ENCODE assay signal across 8 mouse cellular contexts in the genomic region with DNA sequence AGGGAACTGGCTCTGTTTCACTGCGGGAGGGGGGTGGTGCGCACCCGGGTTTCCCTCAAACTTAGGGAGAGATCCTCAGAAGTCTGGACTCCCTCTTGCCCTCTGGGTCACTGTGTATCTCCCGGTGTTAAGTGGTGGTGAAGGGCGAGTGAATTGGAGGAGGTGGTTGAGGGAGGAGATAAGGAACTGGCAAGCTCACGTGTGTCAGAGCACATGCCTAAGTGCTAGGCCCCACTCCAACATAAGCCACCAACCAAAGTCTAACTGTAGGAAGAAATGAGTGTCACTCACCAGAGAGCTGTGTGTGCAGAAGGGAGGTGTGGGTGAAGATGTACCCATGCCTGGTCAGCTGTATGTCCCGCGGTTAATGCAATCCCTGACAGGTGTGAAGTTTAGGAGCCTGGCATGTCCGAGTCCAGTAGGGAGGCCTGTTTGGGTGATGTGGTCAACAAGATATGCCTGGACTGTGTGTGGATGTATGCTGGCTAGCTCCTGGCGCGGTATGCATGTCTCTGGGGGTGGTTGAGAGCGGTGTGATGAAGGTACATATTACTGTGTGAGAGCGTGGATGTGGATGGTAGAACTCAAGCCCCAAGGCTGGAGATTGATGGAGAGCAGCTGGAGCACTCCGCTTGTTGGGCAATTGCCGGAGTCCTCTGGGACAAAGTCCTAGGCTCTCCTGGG. TPM values are rescaled to one million over a fixed set of nuclear protein-coding genes. Genes with fewer than 3 reads are reported as not detected.
DNase-seq lines count a peak whose midpoint lies in the region; ATAC-seq and TF ChIP-seq lines count a peak whose summit lies in the region.

No protein-coding gene starts in this region.

- peak; percentile 63 for DNase-seq in A20 (ENCODE audit: low read depth, low spot score)
- no peak for DNase-seq in forebrain, embryonic 14.5 days (ENCODE audit: low spot score)
- DNase-seq in kidney, adult 2 months = peak; percentile 62
- peak; percentile 82 for DNase-seq in lung, postnatal 0 days (ENCODE audit: low spot score)
- peak; percentile 52 for DNase-seq in stomach, postnatal 0 days (ENCODE audit: low spot score)
- no peak for DNase-seq in cerebellum, adult 8-10 months
- DNase-seq in cerebellum, postnatal 4 days (ENCODE audit: low spot score in 2 of 2) = no peak

- peak overlapping the region; percentile 69 for H3K4me2 ChIP-seq in forebrain, embryonic 14.5 days (ENCODE audit: low read length)
- H3K4me2 ChIP-seq in lung, postnatal 0 days (replicated peaks; ENCODE audit: low read depth, low read length) = peak overlapping the region; percentile 83
- peak overlapping the region; percentile 91 for H3K4me2 ChIP-seq in stomach, postnatal 0 days (replicated peaks; ENCODE audit: low read depth)

- TF ChIP-seq EP300 in ES-Bruce4 (IDR thresholded peaks at IDR 0.05; ENCODE audit: insufficient read depth, low read depth, low read length) = no peak
- TF ChIP-seq EP300 in lung, postnatal 0 days (IDR thresholded peaks at IDR 0.05) = peak; percentile 29; the same call in 1 of the 2 replicates
- TF ChIP-seq EP300 in stomach, postnatal 0 days (optimal IDR thresholded peaks at IDR 0.05) = no peak

- peak overlapping the region; percentile 57 for H3K9ac ChIP-seq in ES-Bruce4 (ENCODE audit: low read depth, poor library complexity, severe bottlenecking)
- peak overlapping the region; percentile 73 for H3K9ac ChIP-seq in forebrain, embryonic 14.5 days (ENCODE audit: low read length)
- peak overlapping the region; percentile 80 for H3K9ac ChIP-seq in lung, postnatal 0 days (replicated peaks; ENCODE audit: low read depth)
- peak overlapping the region; percentile 84 for H3K9ac ChIP-seq in stomach, postnatal 0 days (ENCODE audit: low read length)

- peak overlapping the region; percentile 79 for H3K4me3 ChIP-seq in ES-Bruce4 (ENCODE audit: low read depth, low read length)
- H3K4me3 ChIP-seq in forebrain, embryonic 14.5 days (ENCODE audit: low read depth, low read length) = peak overlapping the region; percentile 40
- peak overlapping the region; percentile 98 for H3K4me3 ChIP-seq in kidney, adult 2 months (ENCODE audit: insufficient read depth, low read depth, low read length)
- H3K4me3 ChIP-seq in lung, postnatal 0 days (ENCODE audit: low read depth, low read length) = peak overlapping the region; percentile 71
- H3K4me3 ChIP-seq in stomach, postnatal 0 days (ENCODE audit: low read depth, low read length) = peak overlapping the region; percentile 77

- no peaks in the 10 kb centered on the region for H3K9me3 ChIP-seq in ES-Bruce4 (replicated peaks; ENCODE audit: control insufficient read depth, insufficient read depth, low read length, poor library complexity, severe bottlenecking)
- H3K9me3 ChIP-seq in forebrain, embryonic 14.5 days (replicated peaks; ENCODE audit: control insufficient read depth, low read length) = no peaks in the 10 kb centered on the region
- H3K9me3 ChIP-seq in lung, postnatal 0 days (ENCODE audit: low read length) = no peaks in the 10 kb centered on the region
- no peaks in the 10 kb centered on the region for H3K9me3 ChIP-seq in stomach, postnatal 0 days (ENCODE audit: control insufficient read depth, low read length)

- 58% methylated on average over 15 of the region's 15 CpGs for WGBS in forebrain, embryonic 14.5 days
- 21% methylated on average over 15 of the region's 15 CpGs for WGBS in kidney, adult 2 months
- 17% methylated on average over 15 of the region's 15 CpGs for WGBS in lung, postnatal 0 days
- WGBS in stomach, postnatal 0 days = 20% methylated on average over 15 of the region's 15 CpGs

- H3K27me3 ChIP-seq in ES-Bruce4 (ENCODE audit: control insufficient read depth, insufficient read depth, low read length, poor library complexity, severe bottlenecking) = no peaks in the 10 kb centered on the region
- no peaks in the 10 kb centered on the region for H3K27me3 ChIP-seq in forebrain, embryonic 14.5 days (replicated peaks; ENCODE audit: control insufficient read depth, insufficient read depth, low read length)
- H3K27me3 ChIP-seq in kidney, adult 2 months (replicated peaks; ENCODE audit: control insufficient read depth, insufficient read depth, low read length) = no peaks in the 10 kb centered on the region
- no peaks in the 10 kb centered on the region for H3K27me3 ChIP-seq in lung, postnatal 0 days (replicated peaks; ENCODE audit: insufficient read depth, low read length)
- H3K27me3 ChIP-seq in stomach, postnatal 0 days (ENCODE audit: control insufficient read depth, insufficient read depth, low read length) = no peaks in the 10 kb centered on the region

- ATAC-seq in forebrain, embryonic 14.5 days = peak; percentile 13; the same call in 1 of the 2 replicates
- ATAC-seq in lung, postnatal 0 days = peak; percentile 51
- ATAC-seq in stomach, postnatal 0 days (ENCODE audit: low FRiP score, low TSS enrichment) = peak; percentile 51

- peaks cover 26% of the 10 kb centered on the region for H3K36me3 ChIP-seq in ES-Bruce4 (ENCODE audit: control insufficient read depth, insufficient read depth, low read length, poor library complexity, severe bottlenecking)
- peaks cover 31% of the 10 kb centered on the region for H3K36me3 ChIP-seq in forebrain, embryonic 14.5 days (ENCODE audit: control insufficient read depth, insufficient read depth, low read length)
- H3K36me3 ChIP-seq in kidney, adult 2 months (ENCODE audit: control insufficient read depth, insufficient read depth, low read length) = no peaks in the 10 kb centered on the region
- peaks cover 12% of the 10 kb centered on the region; the same call in 1 of the 2 replicates for H3K36me3 ChIP-seq in lung, postnatal 0 days (ENCODE audit: insufficient read depth, low read length)
- H3K36me3 ChIP-seq in stomach, postnatal 0 days (ENCODE audit: control insufficient read depth, insufficient read depth, low read length) = peaks cover 15% of the 10 kb centered on the region

- TF ChIP-seq POLR2A in ES-Bruce4 (IDR thresholded peaks at IDR 0.05; ENCODE audit: insufficient read depth, low read length) = no peak
- no peak for TF ChIP-seq POLR2A in kidney, adult 2 months (IDR thresholded peaks at IDR 0.05; ENCODE audit: low read depth, low read length)

- no peak for TF ChIP-seq CTCF in ES-Bruce4 (IDR thresholded peaks at IDR 0.05; ENCODE audit: low read depth, low read length)
- no peak for TF ChIP-seq CTCF in kidney, adult 2 months (conservative IDR thresholded peaks at IDR 0.05; ENCODE audit: insufficient read depth, insufficient read length, low read depth, low read length)
- TF ChIP-seq CTCF in lung, postnatal 0 days (IDR thresholded peaks at IDR 0.05) = no peak
- TF ChIP-seq CTCF in stomach, postnatal 0 days (IDR thresholded peaks at IDR 0.05; ENCODE audit: low read depth) = no peak

- H3K27ac ChIP-seq in ES-Bruce4 (ENCODE audit: insufficient read depth, low read length) = no peak overlapping the region
- no peak overlapping the region for H3K27ac ChIP-seq in forebrain, embryonic 14.5 days (ENCODE audit: low read depth, low read length)
- peak overlapping the region; percentile 97 for H3K27ac ChIP-seq in kidney, adult 2 months (ENCODE audit: insufficient read depth, low read depth, low read length)
- H3K27ac ChIP-seq in lung, postnatal 0 days (ENCODE audit: low read length) = peak overlapping the region; percentile 96
- H3K27ac ChIP-seq in stomach, postnatal 0 days (replicated peaks) = peak overlapping the region; percentile 94

- peaks cover 3% of the 10 kb centered on the region for H3K4me1 ChIP-seq in ES-Bruce4 (ENCODE audit: control insufficient read depth, insufficient read depth, low read length)
- peaks cover 8% of the 10 kb centered on the region for H3K4me1 ChIP-seq in forebrain, embryonic 14.5 days (ENCODE audit: control insufficient read depth, insufficient read depth, low read length)
- peaks cover 31% of the 10 kb centered on the region for H3K4me1 ChIP-seq in kidney, adult 2 months (ENCODE audit: control insufficient read depth, insufficient read depth, low read length)
- H3K4me1 ChIP-seq in lung, postnatal 0 days (ENCODE audit: insufficient read depth, low read depth, low read length) = peaks cover 24% of the 10 kb centered on the region; the same call in 1 of the 2 replicates
- peaks cover 4% of the 10 kb centered on the region for H3K4me1 ChIP-seq in stomach, postnatal 0 days (replicated peaks; ENCODE audit: control insufficient read depth, insufficient read depth)

RNA-seq across cellular contexts. Expression of a gene that starts 0.8 kb away (rescaled TPM):
- 53.5 and 63.2 TPM in 2 replicates for polyA plus RNA-seq in ES-Bruce4 (2011; ENCODE audit: insufficient read depth, insufficient read length, low read depth, missing spikeins)
- 26.1 and 28.9 TPM in 2 replicates for polyA plus RNA-seq in forebrain, embryonic 14.5 days (2014; fragmentation: Nextera tagmentation; extraction: Ambion mirVana)
- 303 and 333 TPM in 2 replicates for polyA plus RNA-seq in kidney, adult 2 months (2012; rRNA removed)
- 351 and 356 TPM in 2 replicates for polyA plus RNA-seq in lung, postnatal 0 days (2015; fragmentation: Nextera tagmentation; extraction: Ambion mirVana)
- polyA plus RNA-seq in stomach, postnatal 0 days (2015; fragmentation: Nextera tagmentation; extraction: Ambion mirVana) = 366 and 374 TPM in 2 replicates

RNA-seq across cellular contexts. Expression of a gene that starts 8.5 kb away (rescaled TPM):
- polyA plus RNA-seq in ES-Bruce4 (2011; ENCODE audit: insufficient read depth, insufficient read length, low read depth, missing spikeins) = 216 and 224 TPM in 2 replicates
- 116 and 151 TPM in 2 replicates for polyA plus RNA-seq in forebrain, embryonic 14.5 days (2014; fragmentation: Nextera tagmentation; extraction: Ambion mirVana)
- 3.1 and 3.6 TPM in 2 replicates for polyA plus RNA-seq in kidney, adult 2 months (2012; rRNA removed)
- 16.5 and 20.2 TPM in 2 replicates for polyA plus RNA-seq in lung, postnatal 0 days (2015; fragmentation: Nextera tagmentation; extraction: Ambion mirVana)
- 50.0 and 67.3 TPM in 2 replicates for polyA plus RNA-seq in stomach, postnatal 0 days (2015; fragmentation: Nextera tagmentation; extraction: Ambion mirVana)

RNA-seq across cellular contexts. Expression of a gene that starts 19.5 kb away (rescaled TPM):
- 76.1 and 87.3 TPM in 2 replicates for polyA plus RNA-seq in ES-Bruce4 (2011; ENCODE audit: insufficient read depth, insufficient read length, low read depth, missing spikeins)
- 119 TPM in 2 replicates for polyA plus RNA-seq in forebrain, embryonic 14.5 days (2014; fragmentation: Nextera tagmentation; extraction: Ambion mirVana)
- polyA plus RNA-seq in kidney, adult 2 months (2012; rRNA removed) = 27.6 and 31.0 TPM in 2 replicates
- polyA plus RNA-seq in lung, postnatal 0 days (2015; fragmentation: Nextera tagmentation; extraction: Ambion mirVana) = 90.5 and 95.8 TPM in 2 replicates
- polyA plus RNA-seq in stomach, postnatal 0 days (2015; fragmentation: Nextera tagmentation; extraction: Ambion mirVana) = 86.7 and 87.3 TPM in 2 replicates

RNA-seq across cellular contexts. Expression of a gene that starts 19.6 kb away (rescaled TPM):
- 16.0 and 17.2 TPM in 2 replicates for polyA plus RNA-seq in ES-Bruce4 (2011; ENCODE audit: insufficient read depth, insufficient read length, low read depth, missing spikeins)
- polyA plus RNA-seq in forebrain, embryonic 14.5 days (2014; fragmentation: Nextera tagmentation; extraction: Ambion mirVana) = 8.0 and 10.0 TPM in 2 replicates
- polyA plus RNA-seq in kidney, adult 2 months (2012; rRNA removed) = 20.1 and 23.7 TPM in 2 replicates
- 6.1 TPM in 2 replicates for polyA plus RNA-seq in lung, postnatal 0 days (2015; fragmentation: Nextera tagmentation; extraction: Ambion mirVana)
- 2.1 and 2.4 TPM in 2 replicates for polyA plus RNA-seq in stomach, postnatal 0 days (2015; fragmentation: Nextera tagmentation; extraction: Ambion mirVana)

RNA-seq across cellular contexts. Expression of a gene that starts 28.6 kb away (rescaled TPM):
- not detected in 2 replicates for polyA plus RNA-seq in ES-Bruce4 (2011; ENCODE audit: insufficient read depth, insufficient read length, low read depth, missing spikeins)
- polyA plus RNA-seq in forebrain, embryonic 14.5 days (2014; fragmentation: Nextera tagmentation; extraction: Ambion mirVana) = 0.18 and 0.22 TPM in 2 replicates
- 0.03 and 0.11 TPM in 2 replicates for polyA plus RNA-seq in kidney, adult 2 months (2012; rRNA removed)
- 1.1 TPM in 2 replicates for polyA plus RNA-seq in lung, postnatal 0 days (2015; fragmentation: Nextera tagmentation; extraction: Ambion mirVana)
- 0.05 and 0.06 TPM in 2 replicates for polyA plus RNA-seq in stomach, postnatal 0 days (2015; fragmentation: Nextera tagmentation; extraction: Ambion mirVana)

Comparison
In these comparisons a context has a peak if more than half of its experiments do, and no peak if none do; other contexts are left out.
1. DNase-seq: peak in A20 (single experiment), kidney, adult 2 months (single experiment), lung, postnatal 0 days (single experiment) and stomach, postnatal 0 days (single experiment); none in forebrain, embryonic 14.5 days (single experiment), cerebellum, adult 8-10 months (single experiment) and cerebellum, postnatal 4 days (0 of 2).
2. H3K27ac ChIP-seq: peak in kidney, adult 2 months (single experiment), lung, postnatal 0 days (single experiment) and stomach, postnatal 0 days (single experiment); none in ES-Bruce4 (single experiment) and forebrain, embryonic 14.5 days (single experiment).
3. H3K4me3 ChIP-seq: peak in every context shown above with its lines; median percentile 98 in kidney, adult 2 months; 79 in ES-Bruce4; 77 in stomach, postnatal 0 days; 71 in lung, postnatal 0 days; 40 in forebrain, embryonic 14.5 days.
4. Peak in every context shown above with its lines, with median percentiles within 50 percentile points of each other: H3K9ac ChIP-seq, ATAC-seq and H3K4me2 ChIP-seq.